In genomic region chr6:29468851-29469250, GRCm38 (mm10) we compare ENCODE assay signal across 10 mouse cellular contexts. TPM values are rescaled to one million over a fixed set of nuclear protein-coding genes. Genes with fewer than 3 reads are reported as not detected.
DNase-seq lines count a peak whose midpoint lies in the region; ATAC-seq and TF ChIP-seq lines count a peak whose summit lies in the region.
"Had no signal": no experiment of that assay in that cellular context is flagged by ENCODE, and none has a peak within 500 bp of the region (broad histone marks: within the 10 kb centered on the region; RNA-seq: fewer than 3 reads in every experiment).

No protein-coding gene starts in this region.

- H3K9ac ChIP-seq in heart, embryonic 11.5 days (ENCODE audit: low read depth, low read length) = no peak overlapping the region
- H3K9ac ChIP-seq in embryonic facial prominence, embryonic 14.5 days (ENCODE audit: low read depth, low read length) = no peak overlapping the region; the same call in 1 of the 2 replicates
- no peak overlapping the region for H3K9ac ChIP-seq in midbrain, embryonic 11.5 days (ENCODE audit: low read length)

- TF ChIP-seq CTCF in kidney, adult 2 months (conservative IDR thresholded peaks at IDR 0.05; ENCODE audit: insufficient read depth, insufficient read length, low read depth, low read length) = no peak

- WGBS in heart, embryonic 11.5 days (ENCODE audit: insufficient replicate concordance) = 85% methylated on average over 3 of the region's 3 CpGs
- WGBS in embryonic facial prominence, embryonic 14.5 days = 86% methylated on average over 3 of the region's 3 CpGs
- 55% methylated on average over 3 of the region's 3 CpGs for WGBS in kidney, adult 2 months
- 88% methylated on average over 3 of the region's 3 CpGs for WGBS in midbrain, embryonic 11.5 days

- intact Hi-C loops in heart, postnatal 10 days (cut with DNase I) = no loop called here

- TF ChIP-seq POLR2A in kidney, adult 2 months (IDR thresholded peaks at IDR 0.05; ENCODE audit: low read depth, low read length) = no peak

- H3K27ac ChIP-seq in heart, embryonic 11.5 days (ENCODE audit: low read depth, low read length) = no peak overlapping the region
- no peak overlapping the region for H3K27ac ChIP-seq in embryonic facial prominence, embryonic 14.5 days (replicated peaks; ENCODE audit: low read depth, low read length)
- peak overlapping the region; percentile 80 for H3K27ac ChIP-seq in kidney, adult 2 months (ENCODE audit: insufficient read depth, low read depth, low read length)
- H3K27ac ChIP-seq in midbrain, embryonic 11.5 days (ENCODE audit: low read depth, low read length) = no peak overlapping the region

- peak overlapping the region; percentile 70; the same call in 1 of the 2 replicates for H3K4me3 ChIP-seq in heart, embryonic 11.5 days (ENCODE audit: low read depth, low read length)
- peak overlapping the region; percentile 60 for H3K4me3 ChIP-seq in embryonic facial prominence, embryonic 14.5 days (ENCODE audit: low read depth, low read length)
- peak overlapping the region; percentile 69 for H3K4me3 ChIP-seq in kidney, adult 2 months (ENCODE audit: insufficient read depth, low read depth, low read length)
- peak overlapping the region; percentile 65; the same call in 1 of the 2 replicates for H3K4me3 ChIP-seq in midbrain, embryonic 11.5 days (ENCODE audit: low read depth, low read length)

- peaks cover 10% of the 10 kb centered on the region for H3K36me3 ChIP-seq in heart, embryonic 11.5 days (ENCODE audit: control insufficient read depth, insufficient read depth, low read length)
- peaks cover 15% of the 10 kb centered on the region for H3K36me3 ChIP-seq in embryonic facial prominence, embryonic 14.5 days (ENCODE audit: control insufficient read depth, insufficient read depth, low read length)
- no peaks in the 10 kb centered on the region for H3K36me3 ChIP-seq in kidney, adult 2 months (ENCODE audit: control insufficient read depth, insufficient read depth, low read length)
- no peaks in the 10 kb centered on the region; the same call in 1 of the 2 replicates for H3K36me3 ChIP-seq in midbrain, embryonic 11.5 days (ENCODE audit: control insufficient read depth, insufficient read depth, low read length)

- ATAC-seq in heart, embryonic 11.5 days (replicated peaks; ENCODE audit: insufficient number of reproducible peaks, low FRiP score, low TSS enrichment) = no peak
- ATAC-seq in embryonic facial prominence, embryonic 14.5 days (ENCODE audit: low read depth) = no peak
- ATAC-seq in midbrain, embryonic 11.5 days (ENCODE audit: low FRiP score) = no peak

- no peaks in the 10 kb centered on the region for H3K9me3 ChIP-seq in heart, embryonic 11.5 days (replicated peaks; ENCODE audit: control insufficient read depth, low read length)
- no peaks in the 10 kb centered on the region for H3K9me3 ChIP-seq in embryonic facial prominence, embryonic 14.5 days (ENCODE audit: control insufficient read depth, low read length)
- H3K9me3 ChIP-seq in midbrain, embryonic 11.5 days (ENCODE audit: control insufficient read depth, low read length) = no peaks in the 10 kb centered on the region

- no peak for DNase-seq in heart, postnatal 10 days
- DNase-seq in embryonic facial prominence, embryonic 14.5 days (ENCODE audit: low spot score) = no peak
- DNase-seq in kidney, adult 2 months = peak; percentile 61
- peak; percentile 64 for DNase-seq in midbrain, embryonic 11.5 days (ENCODE audit: low spot score, missing footprints)
- DNase-seq in right cerebral cortex, adult 18-20 months = no peak
- DNase-seq in ovary, postnatal 14 days (ENCODE audit: low spot score) = no peak
- no peak for DNase-seq in cerebellum, postnatal 36 days

- H3K4me1 ChIP-seq in heart, embryonic 11.5 days (ENCODE audit: control insufficient read depth, insufficient read depth, low read length) = peaks cover 6% of the 10 kb centered on the region; the same call in 1 of the 2 replicates
- peaks cover 13% of the 10 kb centered on the region for H3K4me1 ChIP-seq in embryonic facial prominence, embryonic 14.5 days (ENCODE audit: control insufficient read depth, insufficient read depth, low read length)
- peaks cover 3% of the 10 kb centered on the region; the same call in 1 of the 2 replicates for H3K4me1 ChIP-seq in kidney, adult 2 months (ENCODE audit: control insufficient read depth, insufficient read depth, low read length)
- H3K4me1 ChIP-seq in midbrain, embryonic 11.5 days (ENCODE audit: control insufficient read depth, insufficient read depth, low read length) = peaks cover 10% of the 10 kb centered on the region

- peak overlapping the region; percentile 82 for H3K4me2 ChIP-seq in heart, embryonic 11.5 days
- H3K4me2 ChIP-seq in embryonic facial prominence, embryonic 14.5 days (ENCODE audit: low read depth, low read length) = peak overlapping the region; percentile 72
- peak overlapping the region; percentile 72 for H3K4me2 ChIP-seq in midbrain, embryonic 11.5 days

- no peaks in the 10 kb centered on the region for H3K27me3 ChIP-seq in heart, embryonic 11.5 days (ENCODE audit: control insufficient read depth, insufficient read depth, low read length)
- no peaks in the 10 kb centered on the region for H3K27me3 ChIP-seq in embryonic facial prominence, embryonic 14.5 days (replicated peaks; ENCODE audit: control insufficient read depth, insufficient read depth, low read length)
- H3K27me3 ChIP-seq in kidney, adult 2 months (replicated peaks; ENCODE audit: control insufficient read depth, insufficient read depth, low read length) = no peaks in the 10 kb centered on the region
- no peaks in the 10 kb centered on the region for H3K27me3 ChIP-seq in midbrain, embryonic 11.5 days (ENCODE audit: control insufficient read depth, insufficient read depth, low read length)

RNA-seq across cellular contexts. Expression of gene Atp6v1f, which starts 1.3 kb away (rescaled TPM):
- 200 and 209 TPM in 2 replicates for polyA plus RNA-seq in heart, embryonic 11.5 days (2014; fragmentation: Nextera tagmentation; extraction: Ambion mirVana)
- 100 to 1,000 TPM; 118 to 124 TPM for total RNA-seq in heart, postnatal 10 days (2021)
- 213 and 215 TPM in 2 replicates for polyA plus RNA-seq in embryonic facial prominence, embryonic 14.5 days (2014; fragmentation: Nextera tagmentation; extraction: Ambion mirVana)
- polyA plus RNA-seq in kidney, adult 2 months (2012; rRNA removed) = 796 and 827 TPM in 2 replicates
- polyA plus RNA-seq in midbrain, embryonic 11.5 days (2014; fragmentation: Nextera tagmentation; extraction: Ambion mirVana) = 178 and 199 TPM in 2 replicates

RNA-seq across cellular contexts. Expression of gene Atp6v1fnb, which starts 2.4 kb away (rescaled TPM):
- not detected in 2 replicates for polyA plus RNA-seq in heart, embryonic 11.5 days (2014; fragmentation: Nextera tagmentation; extraction: Ambion mirVana)
- total RNA-seq in heart, postnatal 10 days (2021) = not detected
- not detected in 2 replicates for polyA plus RNA-seq in embryonic facial prominence, embryonic 14.5 days (2014; fragmentation: Nextera tagmentation; extraction: Ambion mirVana)
- 0.17 TPM in 1 of 2 replicates, not detected in the other for polyA plus RNA-seq in kidney, adult 2 months (2012; rRNA removed)
- polyA plus RNA-seq in midbrain, embryonic 11.5 days (2014; fragmentation: Nextera tagmentation; extraction: Ambion mirVana) = 0.20 and 0.25 TPM in 2 replicates
- polyA plus RNA-seq: large intestine, adult 2 months; spleen, adult 2 months had no signal

RNA-seq across cellular contexts. Expression of gene Flnc, which starts 35.8 kb away (rescaled TPM):
- polyA plus RNA-seq in heart, embryonic 11.5 days (2014; fragmentation: Nextera tagmentation; extraction: Ambion mirVana) = 37.1 and 42.5 TPM in 2 replicates
- total RNA-seq in heart, postnatal 10 days (2021) = 100 to 1,000 TPM; 214 to 246 TPM
- 39.2 and 39.7 TPM in 2 replicates for polyA plus RNA-seq in embryonic facial prominence, embryonic 14.5 days (2014; fragmentation: Nextera tagmentation; extraction: Ambion mirVana)
- 0.49 and 2.6 TPM in 2 replicates for polyA plus RNA-seq in kidney, adult 2 months (2012; rRNA removed)
- 1.8 and 2.5 TPM in 2 replicates for polyA plus RNA-seq in midbrain, embryonic 11.5 days (2014; fragmentation: Nextera tagmentation; extraction: Ambion mirVana)

RNA-seq across cellular contexts. Expression of gene Kcp, which starts 38.9 kb away (rescaled TPM):
- polyA plus RNA-seq in heart, embryonic 11.5 days (2014; fragmentation: Nextera tagmentation; extraction: Ambion mirVana) = 10.9 and 13.1 TPM in 2 replicates
- 10 to 100 TPM; 18.9 to 19.9 TPM for total RNA-seq in heart, postnatal 10 days (2021)
- 18.5 and 23.7 TPM in 2 replicates for polyA plus RNA-seq in embryonic facial prominence, embryonic 14.5 days (2014; fragmentation: Nextera tagmentation; extraction: Ambion mirVana)
- polyA plus RNA-seq in kidney, adult 2 months (2012; rRNA removed) = 25.7 and 26.2 TPM in 2 replicates
- polyA plus RNA-seq in midbrain, embryonic 11.5 days (2014; fragmentation: Nextera tagmentation; extraction: Ambion mirVana) = 5.6 and 6.8 TPM in 2 replicates

RNA-seq across cellular contexts. Expression of gene Irf5, which starts 57.6 kb away (rescaled TPM):
- polyA plus RNA-seq in heart, embryonic 11.5 days (2014; fragmentation: Nextera tagmentation; extraction: Ambion mirVana) = 11.6 and 14.8 TPM in 2 replicates
- 1 to 10 TPM; 3.4 to 4.7 TPM for total RNA-seq in heart, postnatal 10 days (2021)
- polyA plus RNA-seq in embryonic facial prominence, embryonic 14.5 days (2014; fragmentation: Nextera tagmentation; extraction: Ambion mirVana) = 5.2 and 5.9 TPM in 2 replicates
- polyA plus RNA-seq in kidney, adult 2 months (2012; rRNA removed) = 17.0 and 19.1 TPM in 2 replicates
- polyA plus RNA-seq in midbrain, embryonic 11.5 days (2014; fragmentation: Nextera tagmentation; extraction: Ambion mirVana) = 1.2 and 1.6 TPM in 2 replicates

Comparison
In these comparisons a context has a peak if more than half of its experiments do, and no peak if none do; other contexts are left out.
1. DNase-seq: peak in kidney, adult 2 months (single experiment) and midbrain, embryonic 11.5 days (single experiment); none in heart, postnatal 10 days (0 of 2), embryonic facial prominence, embryonic 14.5 days (single experiment), right cerebral cortex, adult 18-20 months (single experiment), ovary, postnatal 14 days (single experiment) and cerebellum, postnatal 36 days (0 of 2).
2. RNA of gene Flnc, which starts 35.8 kb away (polyA plus RNA-seq): 37.1 to 42.5 TPM in heart, embryonic 11.5 days and 39.2 to 39.7 TPM in embryonic facial prominence, embryonic 14.5 days; 0.49 to 2.6 TPM in kidney, adult 2 months and 1.8 to 2.5 TPM in midbrain, embryonic 11.5 days; every median in the first group is over 10 times any median in the second.
3. Peak in every context shown above with its lines, with median percentiles within 50 percentile points of each other: H3K4me2 ChIP-seq and H3K4me3 ChIP-seq.